Mouse (Mus musculus) kidney, embryonic 16.5 days (tissue): Measurements from ENCODE around the gene Bcl10. TPM values are rescaled to one million over a fixed set of nuclear protein-coding genes. Genes with fewer than 3 reads are reported as not detected.

Source experiments
- ATAC-seq: fragments of 200-750 bp; cut with Nextera tagmentation; 2 replicates; pipeline ENCODE4 v1.8.0; 2017; ENCODE audit warnings: moderate TSS enrichment; ENCODE audit not compliant: low FRiP score, low TSS enrichment
- H3K27ac ChIP-seq: fragments of 300-500 bp; sonication (generic); 2 replicates; pipeline ENCODE4 v1.5.1; 2014; ENCODE audit warnings: low read length
- H3K27me3 ChIP-seq: fragments of 300-500 bp; sonication (generic); 2 replicates; pipeline ENCODE4 v1.6.1; 2014; ENCODE audit warnings: low read length, control low read depth, mixed read lengths; ENCODE audit not compliant: insufficient read depth
- H3K36me3 ChIP-seq: fragments of 300-500 bp; sonication (generic); 2 replicates; pipeline ENCODE4 v1.6.1; 2014; ENCODE audit warnings: low read length, control low read depth, mixed read lengths; ENCODE audit not compliant: insufficient read depth
- H3K4me1 ChIP-seq: fragments of 300-500 bp; sonication (generic); 2 replicates; pipeline ENCODE4 v1.6.1; 2014; ENCODE audit warnings: low read length, control low read depth, mixed read lengths; ENCODE audit not compliant: insufficient read depth
- H3K4me2 ChIP-seq: fragments of 300-500 bp; sonication (generic); replicated peaks from 2 replicates; pipeline ENCODE4 v1.6.1; 2014; ENCODE audit warnings: low read depth, low read length
- H3K4me3 ChIP-seq: fragments of 300-500 bp; sonication (generic); 2 replicates; pipeline ENCODE4 v1.5.1; 2014; ENCODE audit warnings: mild to moderate bottlenecking, low read length
- H3K9ac ChIP-seq: fragments of 300-500 bp; sonication (generic); replicated peaks from 2 replicates; pipeline ENCODE4 v1.6.1; 2014; ENCODE audit warnings: low read length
- H3K9me3 ChIP-seq: fragments of 300-500 bp; sonication (generic); 2 replicates; pipeline ENCODE4 v1.6.1; 2016; ENCODE audit warnings: low read length, control low read depth
- WGBS: fragments of 180-500 bp; shearing (Covaris S2); extraction: QIAGEN DNeasy Blood & Tissue Kit; methylation state at CpG from one replicate; pipeline ENCODE4 v1.1.7; 2014; 5-methylcytosine and 5-hydroxymethylcytosine counted together
- polyA plus RNA-seq: library from polyadenylated mRNA; unstranded; fragments of >200 nt; fragmentation: Nextera tagmentation; extraction: Ambion mirVana; gene quantifications from 2 replicates; pipeline ENCODE4 v1.2.1, GENCODE M21; 2015

The Bcl10 gene
- polyA plus RNA-seq, 1 experiment from 2014 or later, result 56.2 TPM

GRCm38 (mm10) chr3:145929525-145930400 is 7.2 kb downstream of the Bcl10 start:
- Histone ChIP-seq H3K27ac (no peak overlapping the region), H3K27me3 (no peaks in the 10 kb centered on the region), H3K4me2 (no peak overlapping the region), H3K4me3 (no peak overlapping the region), H3K9ac (no peak overlapping the region), H3K4me1 (peaks cover 18% of the 10 kb centered on the region), H3K9me3 (no peaks in the 10 kb centered on the region), H3K36me3 (peaks cover 26% of the 10 kb centered on the region)
- WGBS, result 41% methylated on average over 7 of the region's 7 CpGs
- no peak for ATAC-seq

- H3K27ac ChIP-seq, result no peak overlapping the region
- H3K4me3 ChIP-seq, result no peak overlapping the region
- no peak for ATAC-seq
- peaks cover 26% of the 10 kb centered on the region for H3K36me3 ChIP-seq
- no peaks in the 10 kb centered on the region for H3K27me3 ChIP-seq
- 65% methylated on average over 9 of the region's 9 CpGs for WGBS
- H3K9me3 ChIP-seq, result no peaks in the 10 kb centered on the region
- no peak overlapping the region for H3K4me2 ChIP-seq
- no peak overlapping the region for H3K9ac ChIP-seq
- H3K4me1 ChIP-seq, result peaks cover 12% of the 10 kb centered on the region
These were observed 11.2 kb downstream of the Bcl10 start for GRCm38 (mm10) chr3:145933845-145934244.

GRCm38 (mm10) chr3:145937505-145938404 is 15.2 kb downstream of the Bcl10 start, which contains the start of gene 2410004B18Rik:
TSS of gene 2410004B18Rik (plus strand) at chr3:145938014.
- WGBS, result 1% methylated on average over 65 of the region's 70 CpGs
- H3K9me3 ChIP-seq, result no peaks in the 10 kb centered on the region
- H3K4me1 ChIP-seq, result peaks cover 29% of the 10 kb centered on the region
- peak within 1 kb of the TSS; percentile 96 for H3K4me3 ChIP-seq
- H3K27me3 ChIP-seq, result no peaks in the 10 kb centered on the region
- H3K27ac ChIP-seq, result peak within 1 kb of the TSS; percentile 54; the same call in 1 of the 2 replicates
- peak within 1 kb of the TSS; percentile 89 for H3K9ac ChIP-seq
- peaks cover 18% of the 10 kb centered on the region for H3K36me3 ChIP-seq
- peak; percentile 93 for ATAC-seq
- H3K4me2 ChIP-seq, result peak within 1 kb of the TSS; percentile 67

- WGBS, result 20% methylated on average over 46 of the region's 50 CpGs
- H3K27ac ChIP-seq, result no peak overlapping the region
- H3K9me3 ChIP-seq, result no peaks in the 10 kb centered on the region
- peak; percentile 16 for ATAC-seq
- no peaks in the 10 kb centered on the region for H3K27me3 ChIP-seq
- H3K4me2 ChIP-seq, result peak overlapping the region; percentile 67
- H3K36me3 ChIP-seq, result peaks cover 11% of the 10 kb centered on the region
- H3K9ac ChIP-seq, result peak overlapping the region; percentile 89
- H3K4me3 ChIP-seq, result peak overlapping the region; percentile 96
- H3K4me1 ChIP-seq, result peaks cover 29% of the 10 kb centered on the region
These were observed 16.1 kb downstream of the Bcl10 start for GRCm38 (mm10) chr3:145938405-145939349.

GRCm38 (mm10) chr3:145939402-145939801 is 16.8 kb downstream of the Bcl10 start:
- peaks cover 29% of the 10 kb centered on the region for H3K4me1 ChIP-seq
- H3K4me2 ChIP-seq, result peak overlapping the region; percentile 67
- H3K4me3 ChIP-seq, result peak overlapping the region; percentile 96
- no peak overlapping the region for H3K27ac ChIP-seq
- 89% methylated on average over 12 of the region's 12 CpGs for WGBS
- H3K36me3 ChIP-seq, result peaks cover 12% of the 10 kb centered on the region
- H3K9me3 ChIP-seq, result no peaks in the 10 kb centered on the region
- no peak for ATAC-seq
- no peaks in the 10 kb centered on the region for H3K27me3 ChIP-seq
- H3K9ac ChIP-seq, result no peak overlapping the region; the same call in 1 of the 2 replicates

- 91% methylated on average over 4 of the region's 4 CpGs for WGBS
- Histone ChIP-seq H3K4me2 (no peak overlapping the region), H3K27ac (no peak overlapping the region), H3K4me3 (no peak overlapping the region), H3K36me3 (peaks cover 17% of the 10 kb centered on the region), H3K9ac (no peak overlapping the region), H3K4me1 (peaks cover 29% of the 10 kb centered on the region), H3K9me3 (no peaks in the 10 kb centered on the region), H3K27me3 (no peaks in the 10 kb centered on the region)
- ATAC-seq, result no peak
These were observed 17.4 kb downstream of the Bcl10 start for GRCm38 (mm10) chr3:145939971-145940370.

- no peak overlapping the region for H3K4me2 ChIP-seq
- no peaks in the 10 kb centered on the region for H3K27me3 ChIP-seq
- peaks cover 29% of the 10 kb centered on the region for H3K4me1 ChIP-seq
- ATAC-seq, result no peak
- 14% methylated on average over 3 of the region's 3 CpGs for WGBS
- peaks cover 18% of the 10 kb centered on the region for H3K36me3 ChIP-seq
- no peaks in the 10 kb centered on the region for H3K9me3 ChIP-seq
- H3K9ac ChIP-seq, result no peak overlapping the region
- H3K4me3 ChIP-seq, result no peak overlapping the region
- H3K27ac ChIP-seq, result no peak overlapping the region
These were observed 19.4 kb downstream of the Bcl10 start for GRCm38 (mm10) chr3:145941971-145942370.

- H3K9ac ChIP-seq, result no peak overlapping the region
- H3K27me3 ChIP-seq, result no peaks in the 10 kb centered on the region
- 0 out of 2 replicates have a peak, but pooled peaks have one; percentile 25 for ATAC-seq
- no peak overlapping the region for H3K4me3 ChIP-seq
- H3K4me2 ChIP-seq, result no peak overlapping the region
- no peak overlapping the region for H3K27ac ChIP-seq
- peaks cover 16% of the 10 kb centered on the region for H3K4me1 ChIP-seq
- H3K9me3 ChIP-seq, result no peaks in the 10 kb centered on the region
- peaks cover 18% of the 10 kb centered on the region for H3K36me3 ChIP-seq
- 73% methylated on average over 7 of the region's 7 CpGs for WGBS
These were observed 21.7 kb downstream of the Bcl10 start for GRCm38 (mm10) chr3:145944348-145944747.

GRCm38 (mm10) chr3:145945904-145946303 is 23.3 kb downstream of the Bcl10 start:
- H3K4me3 ChIP-seq, result no peak overlapping the region
- peaks cover 19% of the 10 kb centered on the region for H3K4me1 ChIP-seq
- WGBS, result 87% methylated on average over 3 of the region's 3 CpGs
- no peaks in the 10 kb centered on the region for H3K9me3 ChIP-seq
- no peak for ATAC-seq
- no peak overlapping the region for H3K9ac ChIP-seq
- H3K27me3 ChIP-seq, result no peaks in the 10 kb centered on the region
- peaks cover 10% of the 10 kb centered on the region for H3K36me3 ChIP-seq
- no peak overlapping the region for H3K4me2 ChIP-seq
- no peak overlapping the region for H3K27ac ChIP-seq
